9 mouse cellular contexts compared by ENCODE assay signal in genomic region chr19:46623790-46624772, GRCm38 (mm10). TPM values are rescaled to one million over a fixed set of nuclear protein-coding genes. Genes with fewer than 3 reads are reported as not detected.
A peak's percentile ranks its signal among the peaks of the same experiment; 100 is the strongest.
DNase-seq lines count a peak whose midpoint lies in the region; ATAC-seq lines count a peak whose summit lies in the region.
"Had no signal": no experiment of that assay in that cellular context is flagged by ENCODE, and none has a peak within 500 bp of the region (broad histone marks: within the 10 kb centered on the region; RNA-seq: fewer than 3 reads in every experiment).

No protein-coding gene starts in this region.

- ATAC-seq in intestine, embryonic 15.5 days, result peak; percentile 39
- ATAC-seq in lung, embryonic 16.5 days (ENCODE audit: low read depth), result peak; percentile 78
- no peak for ATAC-seq in stomach, embryonic 15.5 days (ENCODE audit: insufficient read depth, low FRiP score, low read depth)

- H3K4me3 ChIP-seq in intestine, embryonic 15.5 days (replicated peaks), result peak overlapping the region; percentile 37
- peak overlapping the region; percentile 44 for H3K4me3 ChIP-seq in lung, embryonic 16.5 days (ENCODE audit: low read length)
- peak overlapping the region; percentile 37 for H3K4me3 ChIP-seq in stomach, embryonic 15.5 days (replicated peaks)
- H3K4me3 ChIP-seq: erythroblast, embryonic 14.5 days had no signal

- 29% methylated on average over 19 of the region's 19 CpGs for WGBS in intestine, embryonic 15.5 days
- 12% methylated on average over 19 of the region's 19 CpGs for WGBS in lung, embryonic 16.5 days
- WGBS in stomach, embryonic 15.5 days, result 29% methylated on average over 19 of the region's 19 CpGs

- H3K9ac ChIP-seq in intestine, embryonic 15.5 days, result peak overlapping the region; percentile 46
- peak overlapping the region; percentile 53 for H3K9ac ChIP-seq in lung, embryonic 16.5 days (ENCODE audit: low read length)
- no peak overlapping the region for H3K9ac ChIP-seq in stomach, embryonic 15.5 days

- no peaks in the 10 kb centered on the region for H3K36me3 ChIP-seq in intestine, embryonic 15.5 days
- no peaks in the 10 kb centered on the region; the same call in 1 of the 2 replicates for H3K36me3 ChIP-seq in lung, embryonic 16.5 days (ENCODE audit: control insufficient read depth, insufficient read depth, low read length)
- no peaks in the 10 kb centered on the region for H3K36me3 ChIP-seq in stomach, embryonic 15.5 days

- peak overlapping the region; percentile 84 for H3K27ac ChIP-seq in intestine, embryonic 15.5 days
- peak overlapping the region; percentile 94 for H3K27ac ChIP-seq in lung, embryonic 16.5 days (ENCODE audit: low read length)
- H3K27ac ChIP-seq in stomach, embryonic 15.5 days, result peak overlapping the region; percentile 84

- peak; percentile 49 for DNase-seq in kidney, adult 18-20 months
- DNase-seq in kidney, adult 9 months, result no peak
- peak; percentile 41 for DNase-seq in gastrocnemius, postnatal 10 days
- no peak for DNase-seq in urinary bladder, postnatal 4 days (ENCODE audit: low spot score in 2 of 2)
- DNase-seq in left cerebral cortex, adult 18-20 months (ENCODE audit: low spot score in 2 of 2), result no peak

- peak overlapping the region; percentile 60 for H3K4me2 ChIP-seq in intestine, embryonic 15.5 days (replicated peaks)
- H3K4me2 ChIP-seq in lung, embryonic 16.5 days (ENCODE audit: low read depth, low read length), result peak overlapping the region; percentile 63
- peak overlapping the region; percentile 62 for H3K4me2 ChIP-seq in stomach, embryonic 15.5 days

- H3K27me3 ChIP-seq in intestine, embryonic 15.5 days (replicated peaks), result no peaks in the 10 kb centered on the region
- H3K27me3 ChIP-seq in lung, embryonic 16.5 days (ENCODE audit: control insufficient read depth, insufficient read depth, low read depth, low read length), result no peaks in the 10 kb centered on the region
- H3K27me3 ChIP-seq in stomach, embryonic 15.5 days (replicated peaks), result no peaks in the 10 kb centered on the region

- H3K4me1 ChIP-seq in intestine, embryonic 15.5 days (replicated peaks), result peaks cover 57% of the 10 kb centered on the region
- H3K4me1 ChIP-seq in lung, embryonic 16.5 days (replicated peaks; ENCODE audit: control insufficient read depth, insufficient read depth, low read length), result peaks cover 75% of the 10 kb centered on the region
- H3K4me1 ChIP-seq in stomach, embryonic 15.5 days, result peaks cover 56% of the 10 kb centered on the region

- no peaks in the 10 kb centered on the region for H3K9me3 ChIP-seq in intestine, embryonic 15.5 days
- H3K9me3 ChIP-seq in lung, embryonic 16.5 days (ENCODE audit: control insufficient read depth, low read length), result no peaks in the 10 kb centered on the region
- no peaks in the 10 kb centered on the region for H3K9me3 ChIP-seq in stomach, embryonic 15.5 days

RNA-seq across cellular contexts. Expression of gene Wbp1l, which starts 25.2 kb away (rescaled TPM):
- total RNA-seq in gastrocnemius, postnatal 10 days (2021), result 10 to 100 TPM; 38.3 to 41.6 TPM
- polyA plus RNA-seq in intestine, embryonic 15.5 days (2015; fragmentation: Nextera tagmentation; extraction: Ambion mirVana), result 39.5 and 40.7 TPM in 2 replicates
- 43.9 and 44.0 TPM in 2 replicates for polyA plus RNA-seq in lung, embryonic 16.5 days (2015; fragmentation: Nextera tagmentation; extraction: Ambion mirVana)
- 40.4 and 42.8 TPM in 2 replicates for polyA plus RNA-seq in stomach, embryonic 15.5 days (2015; fragmentation: Nextera tagmentation; extraction: Ambion mirVana)
- total RNA-seq in left cerebral cortex, adult 18-20 months (2021), result 10 to 100 TPM; 34.9 to 37.9 TPM

RNA-seq across cellular contexts. Expression of gene Cyp17a1, which starts 48.9 kb away (rescaled TPM):
- total RNA-seq in gastrocnemius, postnatal 10 days (2021), result not detected
- polyA plus RNA-seq in intestine, embryonic 15.5 days (2015; fragmentation: Nextera tagmentation; extraction: Ambion mirVana), result 0.30 TPM in 1 of 2 replicates, not detected in the other
- polyA plus RNA-seq in lung, embryonic 16.5 days (2015; fragmentation: Nextera tagmentation; extraction: Ambion mirVana), result 0.09 and 0.38 TPM in 2 replicates
- not detected in 2 replicates for polyA plus RNA-seq in stomach, embryonic 15.5 days (2015; fragmentation: Nextera tagmentation; extraction: Ambion mirVana)
- not detected for total RNA-seq in left cerebral cortex, adult 18-20 months (2021)
- polyA plus RNA-seq: erythroblast, embryonic 14.5 days had no signal

RNA-seq across cellular contexts. Expression of gene Sfxn2, which starts 50.9 kb away (rescaled TPM):
- 1 to 10 TPM; 5.5 to 7.3 TPM for total RNA-seq in gastrocnemius, postnatal 10 days (2021)
- polyA plus RNA-seq in intestine, embryonic 15.5 days (2015; fragmentation: Nextera tagmentation; extraction: Ambion mirVana), result 18.2 and 20.5 TPM in 2 replicates
- 24.6 and 28.4 TPM in 2 replicates for polyA plus RNA-seq in lung, embryonic 16.5 days (2015; fragmentation: Nextera tagmentation; extraction: Ambion mirVana)
- 21.9 and 23.8 TPM in 2 replicates for polyA plus RNA-seq in stomach, embryonic 15.5 days (2015; fragmentation: Nextera tagmentation; extraction: Ambion mirVana)
- 1 to 10 TPM; 3.5 to 5.6 TPM for total RNA-seq in left cerebral cortex, adult 18-20 months (2021)

RNA-seq across cellular contexts. Expression of gene Arl3, which starts 51.1 kb away (rescaled TPM):
- 10 to 100 TPM; 48.9 to 50.5 TPM for total RNA-seq in gastrocnemius, postnatal 10 days (2021)
- 69.9 and 72.4 TPM in 2 replicates for polyA plus RNA-seq in intestine, embryonic 15.5 days (2015; fragmentation: Nextera tagmentation; extraction: Ambion mirVana)
- 113 and 118 TPM in 2 replicates for polyA plus RNA-seq in lung, embryonic 16.5 days (2015; fragmentation: Nextera tagmentation; extraction: Ambion mirVana)
- polyA plus RNA-seq in stomach, embryonic 15.5 days (2015; fragmentation: Nextera tagmentation; extraction: Ambion mirVana), result 98.2 and 103 TPM in 2 replicates
- 100 to 1,000 TPM; 122 to 128 TPM for total RNA-seq in left cerebral cortex, adult 18-20 months (2021)

Comparison
In these comparisons a context has a peak if more than half of its experiments do, and no peak if none do; other contexts are left out.
1. DNase-seq: peak in kidney, adult 18-20 months (single experiment) and gastrocnemius, postnatal 10 days (single experiment); none in kidney, adult 9 months (single experiment), urinary bladder, postnatal 4 days (0 of 2) and left cerebral cortex, adult 18-20 months (0 of 2).
2. Peak in every context shown above with its lines, with median percentiles within 50 percentile points of each other: H3K27ac ChIP-seq, H3K4me2 ChIP-seq and H3K4me3 ChIP-seq.